Mouse (Mus musculus) megakaryocyte, embryonic 14.5 days (primary cell): Measurements from ENCODE around the gene Itprip.

Experiments
- FLI1 ChIP-seq: IDR thresholded peaks from 2 replicates; pipeline ENCODE4 v1.6.1; 2012; ENCODE audit warnings: low read length, inconsistent platforms, mixed read lengths
- GATA1 ChIP-seq: IDR thresholded peaks from 3 replicates; pipeline ENCODE4 v1.6.1; 2012; ENCODE audit warnings: mixed read lengths, low read length, inconsistent platforms, borderline replicate concordance

- no peak for TF ChIP-seq GATA1
- TF ChIP-seq FLI1: no peak
These were observed 59.9 kb downstream of the Itprip start for GRCm38 (mm10) chr19:47859180-47859579.
